Mouse (Mus musculus): ENCODE data around the gene Pomgnt1. TPM values are rescaled to one million over a fixed set of nuclear protein-coding genes. Genes with fewer than 3 reads are reported as not detected.

Pomgnt1 gene
- polyA plus RNA-seq, 1 experiment from 2014 or later: 72.4 TPM

- Histone ChIP-seq H3K9me3 (no peaks in the 10 kb centered on the region), H3K27ac (no peak overlapping the region), H3K4me2 (no peak overlapping the region), H3K4me3 (no peak overlapping the region), H3K4me1 (no peaks in the 10 kb centered on the region), H3K27me3 (replicated peaks) (no peaks in the 10 kb centered on the region), H3K9ac (no peak overlapping the region), H3K36me3 (replicated peaks) (0 out of 2 replicates have a peak, but pooled peaks cover 2% of the 10 kb centered on the region)
- ATAC-seq (replicated peaks): no peak
- WGBS: 94% methylated on average over 2 of the region's 2 CpGs
Observed at GRCm38 (mm10) chr4:116164759-116165554, 41.3 kb downstream of the Pomgnt1 start.

GRCm38 (mm10) chr4:116165708-116166407 is 42.2 kb downstream of the Pomgnt1 start:
- no peaks in the 10 kb centered on the region for H3K4me1 ChIP-seq
- no peaks in the 10 kb centered on the region for H3K27me3 ChIP-seq (replicated peaks)
- WGBS: 83% methylated on average over 8 of the region's 8 CpGs
- no peaks in the 10 kb centered on the region for H3K9me3 ChIP-seq
- no peak for ATAC-seq (replicated peaks)
- no peak overlapping the region for H3K4me2 ChIP-seq
- H3K27ac ChIP-seq: no peak overlapping the region
- H3K36me3 ChIP-seq (replicated peaks): no peaks in the 10 kb centered on the region
- H3K4me3 ChIP-seq: no peak overlapping the region
- H3K9ac ChIP-seq: no peak overlapping the region

- H3K4me3 ChIP-seq: no peak within 1 kb of the TSS
- no peaks in the 10 kb centered on the region for H3K27me3 ChIP-seq (replicated peaks)
- no peak within 1 kb of the TSS for H3K27ac ChIP-seq
- ATAC-seq (replicated peaks): no peak
- H3K36me3 ChIP-seq (replicated peaks): no peaks in the 10 kb centered on the region
- no peak within 1 kb of the TSS for H3K9ac ChIP-seq
- H3K9me3 ChIP-seq: no peaks in the 10 kb centered on the region
- no peaks in the 10 kb centered on the region for H3K4me1 ChIP-seq
- WGBS: 42% methylated on average over 7 of the region's 7 CpGs
- no peak within 1 kb of the TSS for H3K4me2 ChIP-seq
Observed at GRCm38 (mm10) chr4:116167404-116167803, 43.8 kb downstream of the Pomgnt1 start, which contains the start of gene Tspan1. Gene Tspan1 (minus strand): TSS chr4:116167601.

- no peak overlapping the region for H3K4me3 ChIP-seq
Observed at GRCm38 (mm10) chr4:116168617-116169352, 45.1 kb downstream of the Pomgnt1 start.

GRCm38 (mm10) chr4:116169353-116169672 is 45.7 kb downstream of the Pomgnt1 start:
- ATAC-seq (replicated peaks): peak; percentile 35; the same call in 1 of the 2 replicates
- Histone ChIP-seq H3K4me1 (no peaks in the 10 kb centered on the region), H3K4me2 (no peak overlapping the region), H3K4me3 (no peak overlapping the region), H3K9me3 (no peaks in the 10 kb centered on the region), H3K27ac (no peak overlapping the region), H3K9ac (no peak overlapping the region), H3K36me3 (replicated peaks) (no peaks in the 10 kb centered on the region), H3K27me3 (replicated peaks) (no peaks in the 10 kb centered on the region)
- WGBS: 65% methylated on average over 3 of the region's 3 CpGs

More at GRCm38 (mm10) chr4:116168617-116169352, 45.1 kb downstream of the Pomgnt1 start:
- 75% methylated on average over 8 of the region's 8 CpGs for WGBS
- Histone ChIP-seq H3K27ac (no peak overlapping the region), H3K9ac (no peak overlapping the region), H3K4me2 (no peak overlapping the region), H3K27me3 (replicated peaks) (no peaks in the 10 kb centered on the region), H3K36me3 (replicated peaks) (no peaks in the 10 kb centered on the region), H3K4me1 (no peaks in the 10 kb centered on the region), H3K9me3 (no peaks in the 10 kb centered on the region)
- peak; percentile 75; the same call in 1 of the 2 replicates for ATAC-seq (replicated peaks)

GRCm38 (mm10) chr4:116173072-116173471 is 49.4 kb downstream of the Pomgnt1 start, which contains the start of the genes 1700042G07Rik and Gm49337:
Gene 1700042G07Rik (plus strand): TSS chr4:116173372.
Gene Gm49337 (plus strand): TSS chr4:116173384.
- 87% methylated on average over 6 of the region's 6 CpGs for WGBS
- no peak for ATAC-seq (replicated peaks)
- H3K27me3 ChIP-seq (replicated peaks): no peaks in the 10 kb centered on the region

GRCm38 (mm10) chr4:116173752-116174151 is 50.1 kb downstream of the Pomgnt1 start:
- no peaks in the 10 kb centered on the region for H3K36me3 ChIP-seq (replicated peaks)
- H3K9ac ChIP-seq: no peak overlapping the region
- H3K4me3 ChIP-seq: no peak overlapping the region
- no peak for ATAC-seq (replicated peaks)
- H3K4me2 ChIP-seq: no peak overlapping the region
- H3K9me3 ChIP-seq: no peaks in the 10 kb centered on the region
- H3K4me1 ChIP-seq: peaks cover 18% of the 10 kb centered on the region
- WGBS: 97% methylated on average over 4 of the region's 4 CpGs
- no peak overlapping the region for H3K27ac ChIP-seq
- H3K27me3 ChIP-seq (replicated peaks): no peaks in the 10 kb centered on the region

More at GRCm38 (mm10) chr4:116173072-116173471, 49.4 kb downstream of the Pomgnt1 start, which contains the start of the genes 1700042G07Rik and Gm49337:
- Histone ChIP-seq H3K27ac (no peak within 1 kb of the TSS), H3K9ac (no peak within 1 kb of the TSS), H3K36me3 (replicated peaks) (no peaks in the 10 kb centered on the region), H3K4me3 (no peak within 1 kb of the TSS), H3K4me2 (no peak within 1 kb of the TSS), H3K9me3 (no peaks in the 10 kb centered on the region), H3K4me1 (peaks cover 18% of the 10 kb centered on the region)

GRCm38 (mm10) chr4:116174466-116175116 is 51.0 kb downstream of the Pomgnt1 start:
- no peak for ATAC-seq (replicated peaks)
- Histone ChIP-seq H3K36me3 (replicated peaks) (no peaks in the 10 kb centered on the region), H3K9me3 (no peaks in the 10 kb centered on the region), H3K27me3 (replicated peaks) (no peaks in the 10 kb centered on the region), H3K9ac (no peak overlapping the region), H3K4me1 (peaks cover 18% of the 10 kb centered on the region), H3K27ac (no peak overlapping the region), H3K4me3 (no peak overlapping the region), H3K4me2 (no peak overlapping the region)
- WGBS: 40% methylated on average over 6 of the region's 6 CpGs

- Histone ChIP-seq H3K9me3 (no peaks in the 10 kb centered on the region), H3K36me3 (replicated peaks) (no peaks in the 10 kb centered on the region), H3K4me3 (no peak overlapping the region), H3K27me3 (replicated peaks) (no peaks in the 10 kb centered on the region), H3K4me1 (peaks cover 18% of the 10 kb centered on the region), H3K4me2 (no peak overlapping the region), H3K9ac (no peak overlapping the region), H3K27ac (no peak overlapping the region)
- no peak for ATAC-seq (replicated peaks)
Observed at GRCm38 (mm10) chr4:116175136-116175535, 51.5 kb downstream of the Pomgnt1 start.

- no peak overlapping the region for H3K9ac ChIP-seq
- peak overlapping the region; percentile 26; the same call in 1 of the 2 replicates for H3K27ac ChIP-seq
- H3K4me2 ChIP-seq: peak overlapping the region; percentile 31; the same call in 1 of the 2 replicates
- H3K4me1 ChIP-seq: peaks cover 18% of the 10 kb centered on the region
- H3K9me3 ChIP-seq: no peaks in the 10 kb centered on the region
- H3K27me3 ChIP-seq (replicated peaks): no peaks in the 10 kb centered on the region
- ATAC-seq (replicated peaks): peak; percentile 57
- no peak overlapping the region for H3K4me3 ChIP-seq
- no peaks in the 10 kb centered on the region for H3K36me3 ChIP-seq (replicated peaks)
- WGBS: 74% methylated on average over 7 of the region's 7 CpGs
Observed at GRCm38 (mm10) chr4:116175711-116176542, 52.3 kb downstream of the Pomgnt1 start.

GRCm38 (mm10) chr4:116176543-116176988 is 52.9 kb downstream of the Pomgnt1 start:
- Histone ChIP-seq H3K27ac (0 out of 2 replicates have a peak overlapping the region, but pooled peaks have one; percentile 10), H3K4me2 (peak overlapping the region; percentile 31), H3K9ac (no peak overlapping the region), H3K9me3 (no peaks in the 10 kb centered on the region), H3K27me3 (replicated peaks) (no peaks in the 10 kb centered on the region), H3K4me1 (peaks cover 18% of the 10 kb centered on the region), H3K4me3 (no peak overlapping the region), H3K36me3 (replicated peaks) (no peaks in the 10 kb centered on the region)
- WGBS: 23% methylated on average over 9 of the region's 10 CpGs
- peak; percentile 80 for ATAC-seq (replicated peaks)

All from midbrain, embryonic 15.5 days (tissue).